Mouse (Mus musculus) urinary bladder, postnatal 4 days (tissue): Measurements from ENCODE around the gene Zbtb8b.

Experiments
- DNase-seq, 2 experiments: peaks; one replicate each; pipeline ENCODE4 v3.0.0; 2021 to 2022; ENCODE audit warnings: low spot score in 2 of 2

Gene Zbtb8b

GRCm38 (mm10) chr4:129376961-129377545 is 63.6 kb downstream of the Zbtb8b start:
- DNase-seq, result peak in 1 of 2 experiments; percentile 45

GRCm38 (mm10) chr4:129375821-129376220 is 64.8 kb downstream of the Zbtb8b start:
- DNase-seq, result no peak
